Mouse (Mus musculus): ENCODE data around the gene Pnpla1.

Pnpla1 gene

GRCm38 (mm10) chr17:28924957-28925595, 66.9 kb downstream of the Pnpla1 start:
- DNase-seq (ENCODE audit: low read depth), result peak; percentile 59

DNA sequence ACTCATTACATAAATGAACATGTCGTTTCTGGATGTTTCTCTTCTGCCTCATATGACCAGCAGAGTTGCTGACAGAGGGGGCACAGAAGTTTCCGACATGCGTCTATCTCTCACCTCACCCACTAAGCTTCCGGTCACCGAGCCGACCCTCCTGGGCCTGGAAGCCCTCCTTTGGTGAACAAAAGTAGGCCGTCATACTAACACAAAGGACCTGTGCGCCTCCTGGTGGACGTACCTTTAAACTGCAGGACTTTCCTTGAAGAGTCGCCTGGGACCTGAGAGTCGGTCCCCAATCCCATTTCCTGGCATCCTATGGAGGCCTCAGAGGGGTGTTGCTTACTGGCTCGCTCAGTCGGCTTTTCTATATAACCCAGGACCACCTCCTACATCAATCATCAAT, 68.2 kb downstream of the Pnpla1 start:
- DNase-seq (ENCODE audit: low read depth), result peak; percentile 86

GRCm38 (mm10) chr17:28926866-28927635, 68.8 kb downstream of the Pnpla1 start:
- DNase-seq (ENCODE audit: low read depth), result peak; percentile 73

- DNase-seq (ENCODE audit: low read depth), result no peak
Measured at GRCm38 (mm10) chr17:28928004-28928403, 69.8 kb downstream of the Pnpla1 start.

GRCm38 (mm10) chr17:28929369-28929768, 71.2 kb downstream of the Pnpla1 start:
- no peak for DNase-seq (ENCODE audit: low read depth)

DNA sequence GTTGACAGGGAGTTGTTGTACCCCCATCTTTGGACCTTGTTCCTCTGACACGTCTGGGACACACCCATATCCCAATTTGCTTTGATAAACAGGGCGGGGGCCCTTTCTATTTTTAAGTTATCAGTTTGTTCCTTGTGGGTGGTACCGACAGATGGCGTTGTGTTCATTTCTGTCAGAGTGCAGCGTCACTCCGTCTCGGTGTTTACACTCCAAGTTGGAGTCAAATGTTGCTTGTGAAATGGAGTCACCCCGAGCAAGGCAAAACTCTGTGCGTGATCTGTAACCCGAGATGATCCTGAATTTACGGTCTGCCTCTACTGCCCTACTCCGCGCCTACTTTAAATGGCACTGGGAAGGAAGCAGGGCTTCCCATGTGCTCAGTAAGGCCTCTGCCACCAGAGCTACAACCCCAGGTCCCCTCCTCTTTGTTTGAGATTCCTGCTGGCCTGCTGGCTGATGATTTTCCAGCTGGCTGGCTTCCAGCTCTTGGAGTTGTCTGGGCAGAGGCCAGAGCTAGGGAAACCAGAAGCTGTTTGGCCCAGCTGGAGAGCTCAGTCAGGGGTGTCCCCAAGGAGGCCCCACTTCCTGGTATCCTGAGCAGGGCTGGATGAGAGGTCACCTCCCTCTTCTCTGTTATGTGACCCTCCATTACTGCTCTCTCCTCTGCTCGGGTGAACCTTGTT, 72.3 kb downstream of the Pnpla1 start:
- peak; percentile 89 for DNase-seq (ENCODE audit: low read depth)

- peak; percentile 63 for DNase-seq (ENCODE audit: low read depth)
Measured at GRCm38 (mm10) chr17:28931436-28932211, 73.4 kb downstream of the Pnpla1 start.

- no peak for DNase-seq (ENCODE audit: low read depth)
Measured at GRCm38 (mm10) chr17:28932274-28932673, 74.1 kb downstream of the Pnpla1 start.

- no peak for DNase-seq (ENCODE audit: low read depth)
Measured at GRCm38 (mm10) chr17:28934120-28934916, 76.1 kb downstream of the Pnpla1 start.

DNA sequence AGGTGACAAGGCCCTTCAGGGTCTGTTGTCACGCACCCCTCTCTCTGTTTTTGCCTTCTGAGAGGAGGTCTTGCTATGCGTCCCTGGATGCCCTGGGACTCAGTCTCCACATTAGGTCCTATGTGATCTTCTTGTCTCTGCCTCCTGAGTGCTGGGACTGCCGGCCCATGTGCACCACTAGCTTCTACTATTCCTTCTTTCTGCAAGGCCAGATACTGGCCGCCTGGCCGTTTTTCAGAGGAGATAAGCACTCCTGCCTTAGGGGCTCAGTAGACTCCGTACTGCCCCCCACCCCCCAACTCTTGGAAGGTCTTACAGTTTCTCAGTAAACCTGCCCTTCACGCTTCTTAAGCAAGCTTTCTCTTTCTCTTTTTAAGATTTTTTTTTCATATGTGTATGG, 77.9 kb downstream of the Pnpla1 start:
- DNase-seq (ENCODE audit: low read depth), result no peak

GRCm38 (mm10) chr17:28936622-28937345, 78.6 kb downstream of the Pnpla1 start:
- peak; percentile 52 for DNase-seq (ENCODE audit: low read depth)
